Mouse (Mus musculus) lung, adult 2 months (tissue): ENCODE measurements at regions not wholly inside any gene's neighbourhood (a gene's known extent, or its start where the extent isn't known, plus 50 kb on each side); places are given as distances from the start of the nearest gene placed in this dataset.
"Not testable (repeated sequence)": the region's sequence is repeated elsewhere in the genome, so short reads cannot be mapped to it uniquely, and the experiment has no call there.

Experiments
- CTCF ChIP-seq: fragments of 200-500 bp; IDR thresholded peaks from 2 replicates; pipeline ENCODE4 v1.5.1; 2011; ENCODE audit warnings: mild to moderate bottlenecking, low read length, control low read depth; ENCODE audit not compliant: insufficient read depth
- POLR2A ChIP-seq: fragments of 200-500 bp; IDR thresholded peaks from 2 replicates; pipeline ENCODE4 v1.6.1; 2011; ENCODE audit warnings: low read depth, mild to moderate bottlenecking, control low read depth, low read length, borderline replicate concordance; ENCODE audit errors: extremely low read depth

DNA sequence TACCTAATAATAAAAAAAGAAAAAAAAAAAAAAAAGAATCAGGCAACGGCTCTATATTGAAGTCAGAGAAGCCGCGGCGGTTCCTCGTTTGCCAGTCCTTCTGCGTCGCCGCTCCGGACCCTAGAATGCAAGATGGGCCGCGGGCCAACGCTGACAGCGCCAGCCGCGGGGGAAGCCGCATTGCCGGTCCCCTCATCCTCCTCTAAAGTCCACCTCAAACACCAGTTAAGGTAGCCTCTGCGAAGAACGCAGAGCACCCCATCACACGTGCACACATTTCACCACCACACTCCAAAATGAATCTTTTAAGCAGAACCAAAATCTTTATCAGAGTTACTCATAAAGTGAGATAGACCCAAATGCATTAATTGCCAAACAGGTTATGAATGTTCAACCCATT, 822.8 kb upstream of the Foxg1 start:
- not testable (repeated sequence) for TF ChIP-seq CTCF, POLR2A
